Mouse (Mus musculus) kidney, postnatal 14 days (tissue): ENCODE measurements around the gene Tia1.
A peak's percentile ranks its signal among the peaks of the same experiment; 100 is the strongest.

Experiments used
- DNase-seq: peaks from one replicate; pipeline ENCODE4 v3.0.0; 2022; ENCODE audit warnings: mixed read lengths

The Tia1 gene

GRCm38 (mm10) chr6:86385362-86386104, 18.5 kb upstream of the Tia1 start:
- no peak for DNase-seq

- DNase-seq = peak; percentile 73
These were observed 16.7 kb upstream of the Tia1 start for GRCm38 (mm10) chr6:86387313-86387712.

GRCm38 (mm10) chr6:86388461-86388860, 15.6 kb upstream of the Tia1 start:
- no peak for DNase-seq

GRCm38 (mm10) chr6:86391326-86391725, 12.7 kb upstream of the Tia1 start:
- no peak for DNase-seq

- no peak for DNase-seq
These were observed 10.8 kb upstream of the Tia1 start for GRCm38 (mm10) chr6:86393187-86393586.

- DNase-seq = no peak
These were observed 9.8 kb upstream of the Tia1 start for GRCm38 (mm10) chr6:86394078-86394720.

GRCm38 (mm10) chr6:86395021-86395420, 9.0 kb upstream of the Tia1 start:
- no peak for DNase-seq

- DNase-seq = no peak
These were observed 8.1 kb upstream of the Tia1 start for GRCm38 (mm10) chr6:86395969-86396368.

- peak; percentile 93 for DNase-seq
These were observed 7.3 kb upstream of the Tia1 start, which contains the start of gene Pcyox1 for GRCm38 (mm10) chr6:86396581-86397256. Gene Pcyox1 (minus strand): TSS chr6:86397154.

- no peak for DNase-seq
These were observed 6.6 kb upstream of the Tia1 start for GRCm38 (mm10) chr6:86397257-86397980.

- DNase-seq = no peak
These were observed 5.0 kb upstream of the Tia1 start for GRCm38 (mm10) chr6:86398986-86399385.

GRCm38 (mm10) chr6:86399995-86400394, 4.0 kb upstream of the Tia1 start:
- no peak for DNase-seq

GRCm38 (mm10) chr6:86400972-86401371, 3.0 kb upstream of the Tia1 start:
- DNase-seq = peak; percentile 89

- DNase-seq = no peak
These were observed 1.1 kb upstream of the Tia1 start for GRCm38 (mm10) chr6:86402681-86403607.

- DNase-seq = peak; percentile 90
These were observed 305 bp upstream of the Tia1 start for GRCm38 (mm10) chr6:86403728-86404099.

- DNase-seq = no peak
These were observed 977 bp downstream of the Tia1 start for GRCm38 (mm10) chr6:86404996-86405395.

- DNase-seq = no peak
These were observed 2.3 kb downstream of the Tia1 start for GRCm38 (mm10) chr6:86406306-86406705.

- no peak for DNase-seq
These were observed 14.7 kb downstream of the Tia1 start for GRCm38 (mm10) chr6:86418711-86419110.

GRCm38 (mm10) chr6:86419239-86419638, 15.2 kb downstream of the Tia1 start:
- DNase-seq = no peak

GRCm38 (mm10) chr6:86420491-86420890, 16.5 kb downstream of the Tia1 start:
- DNase-seq = no peak

GRCm38 (mm10) chr6:86426358-86426757, 22.3 kb downstream of the Tia1 start, which contains the start of gene Gm44790:
Gene Gm44790 (plus strand): TSS chr6:86426658.
- no peak for DNase-seq

- DNase-seq = no peak
These were observed 27.5 kb downstream of the Tia1 start for GRCm38 (mm10) chr6:86431531-86431930.
